Mouse (Mus musculus) spleen, adult 12 weeks (tissue): Measurements from ENCODE around the gene 1700020A23Rik.

Experiments
- DNase-seq: peaks from one replicate; pipeline ENCODE4 v3.0.0; 2022; ENCODE audit warnings: low spot score

The 1700020A23Rik gene

GRCm38 (mm10) chr2:130451086-130451726 lies 46.1 kb downstream of the 1700020A23Rik start:
- DNase-seq: no peak

GRCm38 (mm10) chr2:130451727-130452090 lies 46.6 kb downstream of the 1700020A23Rik start:
- DNase-seq: no peak

GRCm38 (mm10) chr2:130452266-130452665 lies 47.2 kb downstream of the 1700020A23Rik start:
- DNase-seq: no peak

GRCm38 (mm10) chr2:130453421-130453820 lies 48.4 kb downstream of the 1700020A23Rik start:
- DNase-seq: no peak

- DNase-seq: no peak
These were observed 49.8 kb downstream of the 1700020A23Rik start for GRCm38 (mm10) chr2:130454748-130455370.
